Mouse (Mus musculus) limb, embryonic 13.5 days (tissue): ENCODE results near the gene Herc1. TPM values are rescaled to one million over a fixed set of nuclear protein-coding genes. Genes with fewer than 3 reads are reported as not detected.
"Not testable (repeated sequence)": the region's sequence is repeated elsewhere in the genome, so short reads cannot be mapped to it uniquely, and the experiment has no call there.

Source experiments
- ATAC-seq: fragments of 200-750 bp; cut with Nextera tagmentation; 2 replicates; pipeline ENCODE4 v1.8.0; 2017; ENCODE audit warnings: low read depth, moderate number of reproducible peaks, moderate TSS enrichment; ENCODE audit not compliant: low FRiP score
- H3K27ac ChIP-seq: fragments of 300-500 bp; sonication (generic); 2 replicates; pipeline ENCODE4 v1.5.1; 2015; ENCODE audit warnings: inconsistent platforms, mild to moderate bottlenecking, moderate library complexity
- H3K27me3 ChIP-seq: fragments of 300-500 bp; sonication (generic); 2 replicates; pipeline ENCODE4 v1.6.1; 2015; ENCODE audit warnings: mild to moderate bottlenecking, inconsistent platforms
- H3K36me3 ChIP-seq: fragments of 300-500 bp; sonication (generic); 2 replicates; pipeline ENCODE4 v1.6.1; 2015; ENCODE audit warnings: inconsistent platforms, mild to moderate bottlenecking, moderate library complexity
- H3K4me1 ChIP-seq: fragments of 300-500 bp; sonication (generic); 2 replicates; pipeline ENCODE4 v1.6.1; 2015; ENCODE audit warnings: inconsistent platforms
- H3K4me2 ChIP-seq: fragments of 300-500 bp; sonication (generic); replicated peaks from 2 replicates; pipeline ENCODE4 v1.6.1; 2015; ENCODE audit warnings: inconsistent platforms, mild to moderate bottlenecking, moderate library complexity
- H3K4me3 ChIP-seq: fragments of 300-500 bp; sonication (generic); 2 replicates; pipeline ENCODE4 v1.5.1; 2015; ENCODE audit warnings: moderate library complexity, mild to moderate bottlenecking, inconsistent platforms
- H3K9ac ChIP-seq: fragments of 300-500 bp; sonication (generic); 2 replicates; pipeline ENCODE4 v1.6.1; 2015; ENCODE audit warnings: mild to moderate bottlenecking, inconsistent platforms
- H3K9me3 ChIP-seq: fragments of 300-500 bp; sonication (generic); 2 replicates; pipeline ENCODE4 v1.6.1; 2016; ENCODE audit warnings: inconsistent platforms
- WGBS: fragments of 180-500 bp; shearing (Covaris S2); methylation state at CpG from one replicate; pipeline ENCODE4 v1.1.7; 2015; 5-methylcytosine and 5-hydroxymethylcytosine counted together
- polyA plus RNA-seq: library from polyadenylated mRNA; unstranded; fragments of >200 nt; fragmentation: Nextera tagmentation; extraction: Ambion mirVana; gene quantifications from 2 replicates; pipeline ENCODE4 v1.2.1, GENCODE M21; 2015

The Herc1 gene
- polyA plus RNA-seq, 1 experiment from 2014 or later: 25.8 TPM

DNA sequence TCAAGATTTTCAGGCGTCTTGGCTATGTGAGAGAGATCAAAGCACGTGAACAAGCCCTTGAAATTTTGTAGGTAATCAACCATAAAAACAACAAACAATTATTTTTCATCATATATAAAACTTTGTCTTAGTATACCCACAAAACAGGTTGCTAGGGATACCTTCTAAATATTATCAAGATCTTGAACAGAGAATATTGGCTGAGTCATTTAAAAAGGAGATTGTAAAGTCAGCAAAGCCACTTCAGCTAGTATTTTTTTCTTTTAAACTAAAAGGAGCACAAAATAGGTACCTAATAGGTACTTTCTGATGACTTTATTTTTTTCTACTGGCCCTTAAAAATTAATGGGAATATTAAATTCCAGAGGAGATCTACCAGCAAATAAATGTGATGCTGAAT lies 2.5 kb downstream of the Herc1 start:
- Histone ChIP-seq H3K36me3 (no peaks in the 10 kb centered on the region), H3K27ac (no peak overlapping the region), H3K4me3 (no peak overlapping the region), H3K4me2 (no peak overlapping the region), H3K27me3 (no peaks in the 10 kb centered on the region), H3K4me1 (peaks cover 21% of the 10 kb centered on the region), H3K9me3 (no peaks in the 10 kb centered on the region), H3K9ac (no peak overlapping the region)
- 67% methylated on average over 2 of the region's 2 CpGs for WGBS
- no peak for ATAC-seq

DNA sequence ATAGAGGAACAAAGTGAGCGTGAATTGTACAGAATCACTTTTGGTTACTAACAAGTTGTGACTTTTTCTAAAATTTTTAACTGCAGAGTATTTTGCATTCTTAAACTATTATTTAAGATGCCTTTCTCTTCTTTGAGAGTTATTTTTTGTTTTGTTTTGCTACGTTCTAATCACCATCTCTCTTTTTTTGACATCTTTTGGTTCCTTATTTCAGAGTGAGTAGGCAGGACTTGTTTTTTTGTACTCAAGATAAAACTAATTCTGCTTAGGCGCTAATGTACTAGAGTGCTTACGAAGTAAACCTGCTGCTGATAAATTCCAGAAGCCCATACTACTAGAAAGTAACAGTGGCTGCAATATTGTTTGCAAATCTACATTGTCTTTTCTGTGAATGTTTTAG lies 8.9 kb downstream of the Herc1 start:
- Histone ChIP-seq H3K36me3 (no peaks in the 10 kb centered on the region), H3K9me3 (no peaks in the 10 kb centered on the region), H3K27me3 (no peaks in the 10 kb centered on the region), H3K9ac (no peak overlapping the region), H3K27ac (no peak overlapping the region), H3K4me1 (peaks cover 13% of the 10 kb centered on the region), H3K4me2 (no peak overlapping the region), H3K4me3 (no peak overlapping the region)
- no peak for ATAC-seq
- WGBS: 85% methylated on average over 4 of the region's 4 CpGs

DNA sequence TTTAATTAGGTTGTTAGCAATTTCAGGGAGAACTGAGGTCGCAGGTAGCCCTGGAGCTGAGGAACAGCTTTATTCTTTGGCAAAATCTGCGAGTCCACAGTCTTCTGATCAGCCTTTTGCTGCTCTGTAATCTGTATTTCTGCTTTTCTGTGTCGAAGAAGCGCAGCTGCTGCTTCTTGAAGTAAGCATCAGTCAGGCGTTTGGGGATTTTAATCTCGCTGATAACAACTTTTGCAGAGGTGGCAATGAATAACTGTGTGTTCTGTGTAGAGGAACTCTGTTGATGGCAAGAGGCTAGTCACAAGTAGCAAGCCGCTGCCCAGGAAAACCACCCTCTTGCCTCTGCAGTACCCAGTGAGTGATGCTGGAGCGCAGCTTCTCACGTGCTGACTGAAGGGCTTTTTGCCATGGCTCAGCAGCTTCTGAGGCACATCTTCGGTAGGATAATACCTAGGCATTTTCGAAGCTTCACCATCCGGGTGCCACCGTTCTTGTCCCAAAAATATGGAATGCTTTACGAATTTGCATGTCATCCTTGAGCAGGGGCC lies 10.0 kb downstream of the Herc1 start:
- Histone ChIP-seq H3K9me3 (no peaks in the 10 kb centered on the region), H3K27me3 (no peaks in the 10 kb centered on the region), H3K4me2 (no peak overlapping the region), H3K4me1 (peaks cover 13% of the 10 kb centered on the region), H3K27ac (no peak overlapping the region), H3K36me3 (no peaks in the 10 kb centered on the region), H3K4me3 (no peak overlapping the region), H3K9ac (no peak overlapping the region)
- 87% methylated on average over 14 of the region's 14 CpGs for WGBS
- no peak for ATAC-seq

DNA sequence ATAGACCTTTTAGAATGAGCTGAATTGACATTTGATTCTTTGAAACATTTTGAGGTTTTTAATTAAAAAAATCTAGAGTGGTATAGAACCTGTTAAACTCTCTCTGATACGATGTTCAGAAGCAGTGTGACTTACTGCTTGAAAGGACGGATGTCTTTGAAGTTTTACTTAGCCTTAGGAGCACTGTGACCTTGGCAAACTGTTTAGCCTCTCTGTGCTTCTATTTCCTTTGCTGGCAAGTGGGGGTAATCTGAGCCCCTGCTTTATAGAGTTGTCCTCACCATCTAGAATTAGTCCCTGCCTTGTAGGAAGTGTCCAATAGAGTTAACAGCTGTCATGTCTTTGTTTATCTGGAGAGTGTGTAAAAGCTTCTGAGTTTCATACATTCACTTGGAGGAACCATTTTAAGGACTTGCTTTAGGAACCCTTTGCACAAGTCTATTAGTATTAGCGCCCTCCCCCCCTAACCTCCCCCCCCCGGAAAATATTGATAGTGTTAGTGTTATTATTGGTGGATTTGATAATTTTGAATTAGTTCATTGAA lies 18.7 kb downstream of the Herc1 start:
- 59% methylated on average over 4 of the region's 4 CpGs for WGBS
- ATAC-seq: no peak
- Histone ChIP-seq H3K36me3 (peaks cover 20% of the 10 kb centered on the region), H3K4me3 (no peak overlapping the region), H3K9ac (no peak overlapping the region), H3K27ac (no peak overlapping the region), H3K27me3 (no peaks in the 10 kb centered on the region), H3K9me3 (no peaks in the 10 kb centered on the region), H3K4me2 (no peak overlapping the region), H3K4me1 (no peaks in the 10 kb centered on the region)

GRCm38 (mm10) chr9:66370334-66370733 lies 20.1 kb downstream of the Herc1 start:
- no peak overlapping the region for H3K4me3 ChIP-seq
- ATAC-seq: no peak
- H3K9ac ChIP-seq: no peak overlapping the region
- no peaks in the 10 kb centered on the region for H3K9me3 ChIP-seq
- 87% methylated on average over 3 of the region's 3 CpGs for WGBS
- peaks cover 20% of the 10 kb centered on the region for H3K36me3 ChIP-seq
- no peaks in the 10 kb centered on the region for H3K4me1 ChIP-seq
- no peak overlapping the region for H3K27ac ChIP-seq
- no peaks in the 10 kb centered on the region for H3K27me3 ChIP-seq
- H3K4me2 ChIP-seq: no peak overlapping the region

GRCm38 (mm10) chr9:66370847-66371246 lies 20.6 kb downstream of the Herc1 start:
- Histone ChIP-seq H3K27ac (no peak overlapping the region), H3K9me3 (no peaks in the 10 kb centered on the region), H3K4me3 (no peak overlapping the region), H3K9ac (no peak overlapping the region), H3K27me3 (no peaks in the 10 kb centered on the region), H3K4me2 (no peak overlapping the region), H3K36me3 (peaks cover 20% of the 10 kb centered on the region), H3K4me1 (no peaks in the 10 kb centered on the region)
- 58% methylated on average over 3 of the region's 3 CpGs for WGBS
- ATAC-seq: no peak

DNA sequence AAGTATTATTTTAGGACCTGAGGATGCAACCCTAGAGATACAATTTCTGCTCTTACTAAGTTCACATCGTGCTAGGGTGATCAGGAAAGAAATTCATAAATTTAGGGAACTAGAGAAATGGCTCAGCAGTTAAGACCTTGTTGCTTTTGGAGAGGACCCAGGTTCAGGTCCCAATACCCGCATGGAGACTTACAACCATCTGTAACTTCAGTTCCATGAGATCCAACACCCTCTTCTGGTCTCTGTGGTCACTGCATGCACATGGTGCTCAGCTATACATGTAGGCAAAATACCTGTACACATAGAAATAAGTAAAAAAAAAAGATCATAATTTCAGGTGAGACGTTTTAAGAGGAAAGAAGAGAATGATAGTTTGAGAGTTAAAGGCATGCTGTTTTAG lies 23.2 kb downstream of the Herc1 start:
- WGBS: 91% methylated on average over 3 of the region's 3 CpGs
- Histone ChIP-seq H3K27ac (no peak overlapping the region), H3K4me3 (no peak overlapping the region), H3K9me3 (no peaks in the 10 kb centered on the region), H3K4me2 (no peak overlapping the region), H3K9ac (no peak overlapping the region), H3K4me1 (no peaks in the 10 kb centered on the region), H3K36me3 (peaks cover 30% of the 10 kb centered on the region), H3K27me3 (no peaks in the 10 kb centered on the region)
- no peak for ATAC-seq

GRCm38 (mm10) chr9:66374495-66375478 lies 24.5 kb downstream of the Herc1 start:
- Histone ChIP-seq H3K4me2 (no peak overlapping the region), H3K27me3 (no peaks in the 10 kb centered on the region)
- no peak for ATAC-seq

DNA sequence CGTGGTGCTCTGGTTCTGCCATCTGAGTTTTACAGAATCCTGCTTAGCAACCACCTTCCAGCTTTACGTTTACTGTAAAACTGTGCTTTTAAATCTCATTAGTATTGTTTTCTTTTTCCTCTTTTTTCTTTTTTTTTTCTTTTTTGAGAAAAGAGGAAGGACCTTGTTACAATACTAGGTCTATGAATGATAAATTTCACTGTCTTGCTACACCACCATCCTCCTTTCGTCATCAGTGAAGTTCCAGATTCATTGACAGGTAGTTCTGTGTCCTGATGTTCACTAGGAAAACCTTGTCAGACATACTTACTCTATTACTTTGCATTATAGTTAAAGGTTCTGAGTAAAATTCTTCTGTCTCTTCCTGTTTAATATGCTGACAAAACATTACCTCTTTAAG lies 33.2 kb downstream of the Herc1 start:
- ATAC-seq: no peak
- Histone ChIP-seq H3K27ac (no peak overlapping the region), H3K27me3 (no peaks in the 10 kb centered on the region), H3K36me3 (peaks cover 12% of the 10 kb centered on the region), H3K9ac (no peak overlapping the region), H3K4me2 (no peak overlapping the region), H3K4me1 (no peaks in the 10 kb centered on the region), H3K4me3 (no peak overlapping the region), H3K9me3 (no peaks in the 10 kb centered on the region)
- 88% methylated on average over 3 of the region's 3 CpGs for WGBS

More at GRCm38 (mm10) chr9:66374495-66375478, 24.5 kb downstream of the Herc1 start:
- Histone ChIP-seq H3K27ac (no peak overlapping the region), H3K4me1 (no peaks in the 10 kb centered on the region), H3K9ac (no peak overlapping the region), H3K36me3 (peaks cover 30% of the 10 kb centered on the region), H3K9me3 (no peaks in the 10 kb centered on the region), H3K4me3 (no peak overlapping the region)

- H3K9me3 ChIP-seq, H3K4me1 ChIP-seq, H3K4me2 ChIP-seq, H3K27ac ChIP-seq, H3K9ac ChIP-seq, H3K4me3 ChIP-seq, H3K27me3 ChIP-seq, ATAC-seq: not testable (repeated sequence)
- WGBS: 95% methylated on average over 2 of the region's 2 CpGs
- H3K36me3 ChIP-seq: peaks cover 31% of the 10 kb centered on the region
Measured at GRCm38 (mm10) chr9:66390338-66390737, 40.1 kb downstream of the Herc1 start.

DNA sequence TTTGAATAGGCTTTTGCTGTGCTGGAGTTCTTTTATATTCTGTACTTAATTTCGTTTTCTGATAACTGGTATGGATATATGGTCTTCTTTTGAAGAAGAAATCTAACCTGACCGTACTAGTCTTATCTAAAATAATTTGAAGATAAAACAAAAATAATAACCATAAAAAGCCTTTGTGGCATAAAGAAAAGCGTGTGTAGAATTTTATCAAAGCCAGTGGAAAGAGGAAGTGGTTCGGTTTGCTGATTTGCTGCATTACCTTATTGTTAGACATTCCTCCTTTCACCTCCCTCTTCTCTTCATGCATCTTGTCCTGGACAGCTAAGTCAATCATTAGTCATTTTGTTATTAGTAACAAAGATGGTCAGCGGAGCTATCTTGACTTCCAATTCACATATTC lies 43.1 kb downstream of the Herc1 start:
- Histone ChIP-seq H3K9ac (no peak overlapping the region), H3K4me3 (no peak overlapping the region), H3K4me1 (no peaks in the 10 kb centered on the region), H3K4me2 (no peak overlapping the region), H3K9me3 (no peaks in the 10 kb centered on the region), H3K27me3 (no peaks in the 10 kb centered on the region), H3K36me3 (peaks cover 38% of the 10 kb centered on the region), H3K27ac (no peak overlapping the region)
- no peak for ATAC-seq
- 92% methylated on average over 5 of the region's 5 CpGs for WGBS

GRCm38 (mm10) chr9:66423492-66423891 lies 73.2 kb downstream of the Herc1 start:
- H3K27me3 ChIP-seq: no peaks in the 10 kb centered on the region
- no peak overlapping the region for H3K4me3 ChIP-seq
- H3K9me3 ChIP-seq: no peaks in the 10 kb centered on the region
- no peak overlapping the region for H3K9ac ChIP-seq
- peaks cover 2% of the 10 kb centered on the region for H3K36me3 ChIP-seq
- no peak for ATAC-seq
- no peaks in the 10 kb centered on the region for H3K4me1 ChIP-seq
- no peak overlapping the region for H3K27ac ChIP-seq
- H3K4me2 ChIP-seq: no peak overlapping the region
